In the genomic region with DNA sequence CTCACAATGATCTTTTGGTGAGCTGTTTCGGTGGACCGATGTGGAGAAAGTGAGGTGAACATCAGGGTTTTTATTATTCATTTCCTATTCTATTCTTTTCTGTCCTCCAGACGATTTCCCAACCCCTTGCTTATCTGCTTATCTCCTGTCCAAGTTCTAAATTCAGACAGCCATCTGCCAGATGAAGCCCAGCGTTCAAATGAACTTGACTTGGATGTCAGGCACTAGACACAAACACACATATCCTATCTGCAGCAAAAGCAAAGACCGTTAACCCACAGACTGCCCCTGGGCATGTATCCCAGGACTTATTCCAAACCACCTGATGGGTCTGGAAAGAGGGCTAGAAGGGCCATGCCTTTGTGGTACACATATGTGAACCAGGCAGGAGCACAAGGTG, we compare ENCODE assay signal across 18 mouse cellular contexts.
"Had no signal": no experiment of that assay in that cellular context is flagged by ENCODE, and none has a peak within 500 bp of the region (broad histone marks: within the 10 kb centered on the region; RNA-seq: fewer than 3 reads in every experiment).

No protein-coding gene starts in this region.

- H3K36me3 ChIP-seq: limb, embryonic 10.5 days; limb, embryonic 13.5 days; liver, embryonic 12.5 days; liver, embryonic 15.5 days; lung, embryonic 15.5 days; midbrain, embryonic 12.5 days; midbrain, embryonic 15.5 days; neural tube, embryonic 12.5 days; neural tube, embryonic 15.5 days; stomach, embryonic 15.5 days had no signal

- H3K4me3 ChIP-seq: layer of hippocampus, adult 2 months; limb, embryonic 10.5 days; limb, embryonic 13.5 days; liver, embryonic 12.5 days; liver, embryonic 15.5 days; lung, embryonic 15.5 days; midbrain, embryonic 12.5 days; midbrain, embryonic 15.5 days; neural tube, embryonic 12.5 days; neural tube, embryonic 15.5 days; stomach, embryonic 15.5 days had no signal

- H3K9ac ChIP-seq: limb, embryonic 13.5 days; liver, embryonic 12.5 days; liver, embryonic 15.5 days; lung, embryonic 15.5 days; midbrain, embryonic 12.5 days; midbrain, embryonic 15.5 days; neural tube, embryonic 12.5 days; neural tube, embryonic 15.5 days; stomach, embryonic 15.5 days had no signal

- H3K9me3 ChIP-seq: limb, embryonic 10.5 days; limb, embryonic 13.5 days; liver, embryonic 12.5 days; liver, embryonic 15.5 days; lung, embryonic 15.5 days; midbrain, embryonic 12.5 days; midbrain, embryonic 15.5 days; neural tube, embryonic 12.5 days; neural tube, embryonic 15.5 days; stomach, embryonic 15.5 days had no signal

- ATAC-seq: liver, embryonic 12.5 days; midbrain, embryonic 15.5 days had no signal

- DNase-seq: layer of hippocampus, adult 9-11 months; liver; right cerebral cortex, postnatal 25 days; spleen, adult 18-20 months; thymus, postnatal 25 days had no signal

- H3K27me3 ChIP-seq: limb, embryonic 13.5 days; lung, embryonic 15.5 days; midbrain, embryonic 15.5 days; neural tube, embryonic 12.5 days; neural tube, embryonic 15.5 days; stomach, embryonic 15.5 days had no signal

- H3K4me2 ChIP-seq: limb, embryonic 13.5 days; liver, embryonic 12.5 days; liver, embryonic 15.5 days; lung, embryonic 15.5 days; midbrain, embryonic 12.5 days; midbrain, embryonic 15.5 days; neural tube, embryonic 12.5 days; neural tube, embryonic 15.5 days; stomach, embryonic 15.5 days had no signal

- H3K27ac ChIP-seq: kidney, postnatal 0 days; layer of hippocampus, adult 2 months; limb, embryonic 10.5 days; limb, embryonic 13.5 days; liver, embryonic 12.5 days; liver, embryonic 15.5 days; lung, embryonic 15.5 days; macrophage; midbrain, embryonic 12.5 days; midbrain, embryonic 15.5 days; neural tube, embryonic 12.5 days; neural tube, embryonic 15.5 days; stomach, embryonic 15.5 days had no signal
